Mouse (Mus musculus): ENCODE measurements around the gene Myrfl.

Myrfl gene

DNA sequence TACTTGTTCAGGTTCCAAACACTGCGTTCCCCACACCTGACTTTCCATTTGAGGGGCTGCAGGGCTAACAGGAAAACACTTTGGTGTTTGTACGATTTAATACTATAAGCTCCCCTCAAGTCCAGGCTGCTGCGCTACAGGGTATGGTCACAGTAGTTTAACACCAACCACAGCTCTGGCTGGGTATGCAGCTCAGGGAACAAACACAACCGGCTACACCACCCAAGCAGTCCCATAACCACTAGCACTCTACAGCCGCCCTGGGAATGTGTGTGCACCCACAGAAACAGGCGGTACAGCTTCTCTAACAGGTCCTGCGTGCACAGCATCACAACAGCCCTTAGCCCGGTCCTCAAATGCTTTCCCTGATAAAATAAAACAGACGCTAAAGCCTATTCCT lies 16.1 kb upstream of the Myrfl start:
- no peak for DNase-seq

DNA sequence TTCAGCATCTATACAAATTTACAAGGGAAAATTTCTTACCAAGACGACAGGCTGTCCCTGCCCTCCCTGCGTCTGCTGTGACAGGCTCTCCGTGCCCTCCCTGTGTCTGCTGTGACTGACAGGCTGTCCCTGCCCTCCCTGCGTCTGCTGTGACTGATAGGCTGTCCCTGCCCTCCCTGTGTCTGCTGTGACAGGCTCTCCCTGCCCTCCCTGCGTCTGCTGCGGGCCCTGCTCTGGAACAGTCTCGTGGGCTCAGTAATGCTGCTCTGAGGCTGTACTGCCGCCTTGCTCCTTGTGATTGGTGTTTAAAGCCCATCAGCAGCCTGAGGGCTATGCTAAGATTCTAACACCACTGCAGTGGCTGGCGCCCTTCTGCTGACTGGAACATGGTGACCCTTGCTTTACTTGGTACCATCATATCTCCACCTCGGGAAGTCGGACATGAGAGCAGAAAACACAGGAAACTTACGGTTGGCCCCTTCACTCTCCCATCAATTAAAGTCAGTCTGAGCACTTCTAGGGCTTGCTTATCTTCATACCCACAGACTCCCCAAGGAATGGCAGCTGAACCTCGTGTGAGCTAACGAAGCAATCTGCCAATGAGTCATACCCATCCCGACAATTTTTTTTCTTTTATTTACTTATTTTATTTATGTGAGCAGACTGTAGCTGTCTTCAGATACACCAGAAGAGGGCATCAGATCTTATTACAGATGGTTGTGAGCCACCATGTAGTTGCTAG lies 12.4 kb upstream of the Myrfl start:
- DNase-seq = no peak

DNA sequence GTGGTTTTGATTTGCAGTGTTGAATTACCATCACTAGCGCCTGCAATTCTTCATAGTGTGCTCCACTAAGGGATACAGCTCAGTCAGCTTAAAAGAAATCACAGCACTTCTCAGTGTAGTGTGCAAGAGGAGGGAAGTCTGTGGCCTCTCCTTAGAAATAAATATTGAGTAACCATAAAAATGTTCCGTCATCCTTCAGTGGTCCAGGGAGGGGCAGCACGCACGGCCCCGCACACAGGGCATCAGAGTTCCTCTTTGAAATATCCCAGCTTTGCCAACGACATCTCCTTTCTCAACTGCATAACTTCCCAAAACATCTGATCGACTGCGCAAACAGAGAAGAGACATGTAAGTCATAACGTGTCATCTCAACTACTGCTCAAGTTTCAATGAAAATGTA lies 10.1 kb upstream of the Myrfl start:
- no peak for DNase-seq

DNA sequence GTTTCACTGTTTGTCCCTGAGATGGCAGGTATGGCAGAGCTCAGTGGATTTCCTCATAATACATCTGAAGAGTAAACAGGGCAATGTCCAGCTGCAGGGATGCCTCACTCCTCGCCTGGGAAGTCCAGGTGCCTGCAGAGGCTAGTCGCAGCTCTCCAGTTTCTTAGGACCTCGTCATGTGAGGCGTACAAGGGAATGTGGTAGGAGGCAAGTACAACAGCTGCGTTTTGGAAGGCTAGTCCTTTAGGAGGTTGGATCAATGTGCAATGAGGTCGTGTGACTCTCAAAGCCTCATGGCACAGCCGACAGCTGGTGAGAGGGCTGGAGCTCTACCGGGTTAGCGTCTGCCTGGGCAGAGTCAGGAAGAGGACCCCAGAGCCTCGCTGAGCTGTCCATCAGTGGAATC lies 7.8 kb upstream of the Myrfl start:
- no peak for DNase-seq

DNA sequence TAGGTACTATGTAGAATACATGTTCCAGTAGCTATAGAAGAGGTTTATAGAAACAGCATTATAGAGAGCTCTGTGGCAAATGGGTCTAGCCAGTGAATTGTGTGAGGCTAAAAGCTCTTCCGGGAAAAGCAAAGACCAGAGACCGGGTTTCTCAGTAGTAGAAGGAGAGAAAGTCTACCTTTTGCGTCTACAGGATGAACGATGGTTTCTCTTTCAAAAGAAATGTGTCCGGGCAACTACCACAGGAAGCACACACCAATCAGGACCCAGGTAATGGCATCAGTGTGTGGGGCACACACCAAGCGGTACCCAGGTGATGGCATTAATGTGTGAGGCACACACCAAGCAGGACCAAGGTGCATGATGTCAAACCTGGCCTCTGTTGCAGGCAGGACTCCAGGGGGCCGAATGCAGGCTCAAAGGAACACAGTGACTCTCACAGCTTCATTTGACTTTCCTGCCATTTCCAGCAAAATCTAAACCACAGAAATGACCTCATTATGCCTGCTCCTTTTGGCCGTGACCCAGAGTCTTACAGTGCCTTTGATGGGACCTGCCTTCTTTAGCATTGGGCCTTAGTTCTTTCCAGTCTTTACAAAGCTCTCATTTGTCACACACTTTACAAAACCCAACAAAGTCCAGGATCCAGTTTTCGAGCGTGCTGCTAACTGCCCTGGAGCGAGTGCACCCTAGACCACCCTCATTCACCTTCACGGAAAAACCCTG lies 1.4 kb downstream of the Myrfl start:
- no peak for DNase-seq

DNA sequence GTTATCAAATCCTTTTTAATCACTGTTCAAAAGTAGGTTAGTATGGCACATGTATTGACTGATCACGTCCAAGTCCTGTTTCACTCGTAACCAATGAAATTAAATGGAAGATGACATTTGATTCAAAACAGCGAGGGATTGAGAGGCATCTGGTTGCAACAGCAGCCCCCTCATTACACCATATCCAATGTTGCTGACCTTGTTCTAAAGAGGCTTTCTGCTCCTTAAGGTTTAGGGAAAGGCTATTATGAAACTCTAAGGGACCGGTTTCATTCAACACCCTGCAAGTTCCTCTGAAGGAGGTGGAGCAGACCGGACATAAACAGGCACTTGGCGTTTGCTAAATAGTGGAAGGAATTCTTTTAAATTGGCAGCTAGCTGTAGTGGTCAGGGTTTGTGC lies 2.2 kb downstream of the Myrfl start:
- no peak for DNase-seq

DNA sequence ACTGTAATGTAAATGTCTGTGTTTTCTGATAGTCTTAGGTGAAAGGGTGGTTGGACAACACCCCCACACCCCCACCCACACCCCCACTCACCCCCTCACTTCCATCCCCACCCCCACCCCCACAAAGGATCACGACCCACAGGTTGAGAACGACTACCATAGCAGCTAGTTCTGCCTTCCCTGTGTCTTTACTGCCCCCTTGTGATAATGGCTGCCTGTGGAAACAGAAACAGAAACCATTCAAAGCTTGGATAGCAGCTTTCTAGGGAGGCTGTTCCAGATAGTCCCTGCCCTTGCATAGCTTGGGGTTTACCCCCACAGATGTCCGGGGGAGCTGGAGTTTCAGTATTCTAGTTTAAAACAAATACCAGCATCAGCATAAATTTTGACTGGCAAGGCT lies 3.0 kb downstream of the Myrfl start:
- DNase-seq = peak; percentile 27

DNA sequence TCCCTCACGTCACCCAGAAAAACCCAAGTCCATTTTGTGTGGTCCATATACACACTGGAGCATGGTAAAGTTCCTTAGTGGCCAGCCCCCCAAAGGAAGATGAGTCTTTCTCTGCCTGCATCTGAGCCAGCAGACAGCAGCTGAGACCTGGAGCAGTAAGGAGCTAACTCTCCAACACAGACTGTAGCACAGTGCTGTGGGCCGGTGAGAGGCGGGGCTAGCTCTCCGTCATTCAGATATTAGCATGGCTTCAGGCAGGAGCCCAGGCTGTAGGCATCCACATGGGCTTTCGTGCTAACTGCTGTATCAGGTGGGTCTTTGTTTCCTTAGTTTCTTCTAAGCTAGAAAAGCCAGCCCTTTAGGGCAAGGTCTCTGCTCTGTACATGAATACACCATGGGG lies 6.1 kb downstream of the Myrfl start:
- DNase-seq = no peak

DNA sequence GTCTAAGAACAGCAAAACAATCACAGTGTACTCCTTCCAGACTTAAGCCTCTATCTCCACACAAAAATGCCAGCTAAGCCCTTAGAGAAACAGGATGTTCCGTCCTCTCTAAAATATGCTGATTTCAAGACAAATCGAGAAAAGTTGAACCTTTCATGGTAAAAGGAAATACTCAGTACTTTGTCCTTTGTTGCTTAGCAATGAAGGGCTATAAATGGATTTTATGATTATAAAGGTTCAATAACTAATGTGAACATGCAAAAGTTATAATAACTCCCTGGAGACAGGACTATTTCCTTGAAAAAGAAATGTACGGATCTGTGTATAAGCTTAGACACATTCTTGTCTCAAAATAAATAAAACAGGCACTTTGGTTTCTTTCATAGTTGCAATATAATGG lies 12.2 kb downstream of the Myrfl start:
- no peak for DNase-seq

DNA sequence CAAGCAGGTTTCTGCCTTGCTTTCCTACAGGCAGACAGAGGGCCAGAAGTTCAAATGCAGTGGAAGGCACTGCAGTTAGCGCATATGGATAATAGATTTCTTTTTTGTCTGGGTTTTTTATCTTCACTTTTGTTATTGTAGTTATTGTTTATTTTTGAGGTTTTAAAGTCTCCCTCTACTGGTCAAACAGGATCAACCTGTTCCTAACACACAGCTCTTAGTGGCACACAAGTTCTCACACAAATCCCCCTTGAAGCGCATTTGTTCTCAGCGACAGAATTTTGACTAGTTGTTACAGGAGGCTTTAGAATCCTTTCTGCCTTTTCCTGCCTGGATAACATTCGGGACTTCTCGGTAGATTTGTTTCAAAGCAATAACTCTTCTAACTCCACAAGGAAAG lies 13.2 kb downstream of the Myrfl start:
- DNase-seq = no peak

DNA sequence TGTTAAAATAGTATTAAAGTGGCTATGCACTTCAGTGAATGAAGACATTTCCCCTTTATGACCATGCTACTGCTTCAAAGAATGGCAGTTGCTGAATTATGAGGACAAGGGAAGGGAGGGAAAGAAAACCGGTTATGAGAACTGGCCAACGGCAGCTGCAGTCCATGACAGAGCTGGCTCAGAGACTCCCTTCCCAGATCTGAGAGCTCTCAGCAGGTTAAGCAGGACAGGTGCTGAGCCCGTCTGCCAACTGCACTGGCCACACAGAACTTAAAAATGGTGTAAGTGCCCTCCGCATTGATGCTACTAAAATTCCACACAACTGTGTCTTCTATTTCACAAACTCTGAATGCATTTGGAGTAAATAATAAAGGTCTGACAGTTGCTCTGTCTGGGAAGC lies 19.3 kb downstream of the Myrfl start:
- DNase-seq = no peak

DNA sequence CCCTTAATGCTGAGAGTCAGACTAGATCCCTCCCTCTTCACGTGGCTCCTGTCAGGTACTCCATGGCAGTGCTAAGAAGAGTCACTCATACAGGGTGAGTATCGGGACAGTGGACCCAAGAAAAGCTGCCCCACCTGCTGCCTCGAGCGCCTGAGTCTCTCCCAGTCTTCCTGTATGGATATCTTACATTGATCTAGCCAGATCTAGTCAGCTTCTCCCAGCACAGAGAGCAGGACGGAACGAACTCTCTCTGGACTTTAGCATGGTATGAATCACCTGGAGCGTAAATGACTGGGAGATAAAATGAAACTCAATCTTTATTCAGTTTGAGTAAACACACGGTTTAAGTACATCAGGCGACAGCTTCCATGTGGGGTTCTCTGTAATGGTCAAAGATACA lies 22.2 kb downstream of the Myrfl start:
- DNase-seq = no peak

DNA sequence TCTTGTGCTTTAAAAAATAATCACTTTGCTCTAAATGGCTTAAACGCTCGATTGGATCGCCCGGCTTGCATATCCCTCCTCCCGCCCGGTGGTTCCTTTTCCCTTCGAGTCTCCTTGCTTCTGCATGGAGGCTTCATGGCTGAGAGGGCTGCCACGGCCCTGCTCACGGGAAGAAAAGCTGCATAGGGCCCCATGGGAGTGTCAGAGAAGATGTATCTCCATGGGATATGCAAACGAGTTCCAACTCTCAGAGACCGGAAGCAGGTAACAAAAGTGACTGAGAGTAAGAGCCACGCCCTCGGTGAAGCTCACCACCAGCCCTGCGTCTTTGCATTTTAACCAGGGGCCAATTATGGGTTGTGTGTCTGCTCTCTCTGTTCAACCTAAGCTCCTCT lies 24.7 kb downstream of the Myrfl start:
- no peak for DNase-seq

DNA sequence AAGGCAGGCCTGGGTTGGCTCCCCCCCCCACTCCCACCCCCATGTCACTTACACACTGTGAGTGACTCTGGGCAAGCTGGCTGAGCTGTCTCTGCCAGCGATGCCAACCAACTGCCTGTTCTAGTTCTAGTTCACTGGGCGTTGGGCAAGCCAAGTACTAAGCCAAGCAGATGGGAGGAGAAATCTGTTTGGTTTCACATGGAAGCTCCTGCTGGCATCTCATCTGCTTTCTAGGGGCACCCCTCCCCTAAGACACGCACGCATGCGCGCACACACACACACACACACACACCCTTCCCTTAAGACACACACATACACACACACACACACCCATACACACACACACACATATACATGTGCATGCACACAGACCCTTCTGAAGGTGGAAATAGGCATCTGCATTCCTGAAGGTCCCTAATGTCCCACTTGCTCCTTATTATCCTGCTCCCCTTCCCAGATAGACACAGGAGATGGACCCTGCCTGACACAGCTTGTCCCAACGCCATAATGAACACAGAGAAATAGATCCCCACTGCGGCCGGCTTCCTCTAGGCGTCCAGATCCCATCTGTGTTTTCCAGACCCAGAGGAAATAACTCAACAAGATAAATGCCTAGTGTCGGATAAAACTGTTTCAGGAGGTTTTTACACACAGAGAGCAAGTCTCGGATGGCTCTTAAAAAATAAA lies 25.2 kb downstream of the Myrfl start:
- no peak for DNase-seq

DNA sequence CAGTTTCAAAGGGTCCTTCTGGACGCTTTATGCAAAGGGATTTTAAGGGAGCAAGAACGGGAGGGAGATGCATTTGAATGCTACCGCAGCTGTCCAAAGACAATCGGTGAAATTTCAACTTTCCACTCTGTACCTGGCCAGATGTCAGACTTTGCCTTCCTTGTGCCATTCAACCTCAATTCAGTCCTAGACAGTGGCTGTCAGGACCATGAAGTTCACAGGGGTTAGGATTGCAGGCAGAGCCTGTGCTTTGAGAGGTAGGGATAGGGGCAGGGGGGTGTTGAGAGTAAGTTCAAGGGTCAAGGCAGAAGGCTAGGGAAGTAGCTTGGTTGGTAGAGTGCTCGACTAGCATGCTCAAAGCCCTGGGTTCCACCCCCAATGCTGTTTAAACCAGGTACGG lies 25.9 kb downstream of the Myrfl start:
- DNase-seq = no peak

DNA sequence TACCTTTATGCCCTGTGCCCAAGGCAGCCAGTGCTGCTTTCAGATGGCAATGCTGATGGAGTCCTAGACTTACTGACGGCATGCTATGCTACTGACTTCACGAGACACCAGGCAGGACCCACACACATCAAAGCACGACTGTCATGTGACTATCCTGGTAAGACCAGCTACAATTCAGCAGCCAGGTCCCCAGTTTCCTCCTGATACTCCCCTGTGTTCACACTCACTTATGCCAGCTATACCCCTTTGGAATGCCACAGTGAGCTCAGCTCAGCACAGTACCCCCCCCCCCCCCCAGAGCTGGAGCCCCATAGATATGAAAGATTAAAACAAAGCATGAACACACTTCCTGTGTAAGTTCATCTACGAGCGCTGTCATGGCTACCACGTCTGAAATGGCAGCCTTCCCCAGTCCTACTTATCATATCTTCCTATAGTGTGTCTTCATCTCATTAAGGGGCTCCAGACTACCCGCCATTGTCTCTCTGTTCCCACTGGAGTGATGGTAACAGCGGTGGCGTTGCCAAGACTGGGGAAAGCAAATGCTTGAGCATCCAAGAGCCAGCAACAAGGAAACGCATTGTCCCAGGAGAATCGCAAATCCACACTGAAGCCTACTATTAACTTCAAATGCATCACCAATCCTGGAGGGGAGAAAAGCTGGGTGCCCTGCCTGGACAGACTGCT lies 43.4 kb downstream of the Myrfl start:
- DNase-seq = no peak

DNA sequence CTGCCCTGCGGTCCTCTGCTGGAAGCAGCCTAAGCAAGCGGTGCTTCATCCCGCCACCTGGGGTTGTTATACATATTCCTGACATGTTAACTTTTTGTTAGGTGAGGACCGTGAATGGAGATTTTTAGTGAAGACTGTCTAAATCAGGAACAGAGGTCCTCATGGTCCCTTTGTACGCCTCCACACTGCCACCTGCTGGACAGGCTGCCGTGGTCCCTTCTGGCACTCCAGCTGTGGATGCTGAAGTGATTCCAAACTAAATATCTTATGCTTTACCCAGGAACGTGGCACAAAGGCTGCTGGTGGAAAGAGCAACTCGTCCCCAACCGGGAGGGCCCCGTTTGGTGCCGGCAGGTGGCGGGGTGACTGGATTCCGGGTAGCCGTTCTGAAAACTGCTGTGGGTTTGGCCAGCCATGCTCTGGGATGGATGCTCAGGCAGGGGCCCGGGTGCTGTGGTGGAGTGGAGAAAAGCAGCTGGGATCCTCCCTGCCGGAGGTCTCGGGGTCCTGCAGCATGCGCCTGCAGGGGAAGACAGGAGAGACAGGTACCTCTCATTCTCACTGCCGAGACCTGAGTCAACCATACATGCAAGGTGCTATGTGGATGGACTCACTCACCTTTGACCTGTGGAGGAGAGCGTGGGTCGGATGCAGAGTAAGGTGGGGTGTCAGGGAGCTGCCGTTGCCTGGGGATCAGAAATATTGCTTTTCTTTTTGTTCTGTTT lies 47.8 kb downstream of the Myrfl start:
- DNase-seq = peak; percentile 80

DNA sequence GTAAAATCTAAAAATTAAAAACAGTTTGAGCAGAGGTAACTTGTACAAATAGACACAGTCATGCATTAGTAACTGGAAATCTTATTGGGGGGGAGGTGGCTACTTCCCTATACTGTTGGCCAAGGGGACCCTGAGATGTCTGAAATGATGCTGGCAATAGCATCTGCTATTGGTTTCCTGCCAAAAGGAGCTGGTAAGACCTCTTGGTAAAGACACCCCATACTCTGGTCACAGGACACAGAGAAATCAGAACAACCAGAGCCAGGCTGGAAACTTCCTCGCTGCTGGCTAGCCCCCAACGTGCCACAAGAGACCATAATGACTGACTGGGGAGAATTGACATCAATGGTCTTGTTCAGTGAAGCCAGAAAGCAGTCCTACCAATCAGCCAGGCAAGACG lies 55.2 kb downstream of the Myrfl start:
- DNase-seq = no peak

DNA sequence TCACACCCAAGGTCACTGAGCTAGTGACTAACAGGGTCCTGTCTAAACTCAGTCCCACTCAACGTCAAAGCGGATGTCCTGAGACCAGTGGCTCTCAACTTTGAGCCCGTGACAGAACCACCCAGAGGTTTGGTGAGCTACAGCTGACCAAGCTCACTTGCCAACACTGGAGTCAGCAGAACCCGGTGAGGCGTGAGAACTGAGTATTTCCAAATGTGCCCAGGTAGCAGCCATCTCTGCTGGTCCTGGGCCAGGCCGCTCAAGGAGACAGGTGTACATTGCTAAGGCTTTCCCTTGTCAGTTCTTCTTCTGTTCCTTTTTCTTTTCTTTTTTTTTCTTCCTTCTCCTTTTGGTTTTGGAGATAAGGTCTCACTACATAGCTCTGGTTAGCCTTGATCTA lies 66.0 kb downstream of the Myrfl start:
- DNase-seq = no peak

DNA sequence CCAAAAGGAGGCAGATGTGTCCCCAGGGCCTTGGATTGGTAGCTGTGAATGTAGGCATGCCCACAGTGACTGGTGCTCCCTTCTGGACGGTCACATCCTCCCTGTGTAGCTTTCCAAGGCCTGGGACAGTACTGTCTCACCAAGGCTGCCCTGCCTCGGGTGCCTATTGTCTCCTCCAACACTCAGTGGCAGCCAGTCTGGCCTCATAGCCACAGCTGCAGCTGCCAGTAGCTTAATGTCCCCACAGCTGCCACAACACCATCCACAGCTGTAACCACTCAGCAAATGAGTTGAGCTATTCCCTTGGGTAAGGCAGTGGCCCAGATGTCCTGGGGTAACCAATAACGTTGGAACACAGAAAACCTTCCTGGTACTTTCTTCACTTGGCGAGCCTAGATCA lies 68.6 kb downstream of the Myrfl start:
- no peak for DNase-seq

DNA sequence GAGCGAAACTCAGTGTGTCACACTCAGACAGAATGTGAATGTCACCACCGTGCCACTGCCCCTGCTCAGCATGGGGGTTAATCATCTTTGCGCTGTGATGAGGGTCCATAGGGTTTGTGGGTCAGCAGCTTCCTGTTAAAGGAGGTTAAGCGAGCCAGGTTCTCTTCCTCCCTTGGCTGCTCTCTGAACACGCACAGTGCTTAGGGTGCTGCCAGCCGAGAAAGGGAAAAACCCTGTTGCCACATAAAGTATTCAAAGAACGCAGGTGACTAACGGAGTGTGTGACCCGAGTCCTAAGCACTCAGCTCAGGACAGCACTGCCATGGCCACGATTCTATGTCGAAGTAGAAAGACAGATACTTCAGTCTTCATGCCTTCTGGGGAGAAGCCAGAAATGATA lies 69.4 kb downstream of the Myrfl start:
- DNase-seq = no peak

DNA sequence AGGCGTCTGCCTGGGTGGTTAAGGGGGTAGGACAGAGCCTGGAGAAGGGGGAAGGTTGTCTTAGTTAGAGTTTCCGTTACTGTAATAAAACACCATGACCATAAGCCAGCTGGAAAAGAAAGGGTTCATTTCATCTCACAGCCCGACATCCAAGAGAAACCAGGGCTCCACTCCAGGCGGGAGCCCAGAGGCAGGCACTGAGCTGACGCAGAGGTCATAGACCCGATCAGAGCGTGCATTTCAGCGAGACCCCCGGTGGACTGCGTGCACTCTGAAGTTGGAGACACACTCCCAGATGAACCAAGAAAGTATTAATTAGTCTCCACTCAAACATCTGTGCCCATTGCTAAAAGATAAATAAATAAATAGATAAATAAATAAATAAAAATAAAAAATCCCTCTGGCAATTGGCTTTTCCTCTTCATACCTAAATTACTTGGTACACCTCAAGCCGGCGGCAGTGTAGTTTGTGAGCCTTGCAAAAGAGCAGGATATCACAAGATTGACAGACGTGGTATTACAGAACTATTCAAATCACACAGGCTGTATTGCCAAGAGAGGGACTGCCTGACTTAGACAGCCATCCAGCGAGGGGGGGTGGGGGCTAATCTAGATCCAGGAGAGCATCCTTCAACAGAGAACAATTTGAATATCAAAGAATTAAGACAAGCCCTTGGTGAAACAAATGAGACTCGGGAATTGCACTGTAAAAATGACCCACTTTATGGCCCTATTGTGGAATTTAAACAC lies 81.2 kb downstream of the Myrfl start:
- no peak for DNase-seq

Data from thymus, postnatal 25 days (tissue).